Mouse (Mus musculus) limb, embryonic 14.5 days (tissue): ENCODE results near the gene Eme1. TPM values are rescaled to one million over a fixed set of nuclear protein-coding genes. Genes with fewer than 3 reads are reported as not detected.

Source experiments
- ATAC-seq: fragments of 200-750 bp; cut with Nextera tagmentation; 2 replicates; pipeline ENCODE4 v1.8.0; 2017; ENCODE audit warnings: low read depth, moderate number of reproducible peaks, moderate TSS enrichment; ENCODE audit not compliant: low FRiP score
- DNase-seq: peaks from one replicate; pipeline ENCODE4 v3.0.0-alpha.2; 2015; ENCODE audit warnings: low spot score
- H3K27ac ChIP-seq: fragments of 300-500 bp; sonication (generic); replicated peaks from 2 replicates; pipeline ENCODE4 v1.5.1; 2014; ENCODE audit warnings: low read depth, mild to moderate bottlenecking, low read length, moderate library complexity, mixed read lengths
- H3K27me3 ChIP-seq: fragments of 300-500 bp; sonication (generic); 2 replicates; pipeline ENCODE4 v1.6.1; 2014; ENCODE audit warnings: low read length, mixed read lengths; ENCODE audit not compliant: control insufficient read depth, insufficient read depth
- H3K36me3 ChIP-seq: fragments of 300-500 bp; sonication (generic); 2 replicates; pipeline ENCODE4 v1.6.1; 2014; ENCODE audit warnings: mild to moderate bottlenecking, low read length, moderate library complexity, mixed read lengths; ENCODE audit not compliant: control insufficient read depth, insufficient read depth
- H3K4me1 ChIP-seq: fragments of 300-500 bp; sonication (generic); 2 replicates; pipeline ENCODE4 v1.6.1; 2014; ENCODE audit warnings: antibody characterized with exemption, low read length, mixed read lengths; ENCODE audit not compliant: control insufficient read depth, insufficient read depth
- H3K4me2 ChIP-seq: fragments of 300-500 bp; sonication (generic); replicated peaks from 2 replicates; pipeline ENCODE4 v1.6.1; 2014; ENCODE audit warnings: low read depth, mild to moderate bottlenecking, low read length, moderate library complexity; ENCODE audit not compliant: severe bottlenecking
- H3K4me3 ChIP-seq: fragments of 300-500 bp; sonication (generic); replicated peaks from 2 replicates; pipeline ENCODE4 v1.5.1; 2014; ENCODE audit warnings: low read length
- H3K9ac ChIP-seq: fragments of 300-500 bp; sonication (generic); 2 replicates; pipeline ENCODE4 v1.6.1; 2014; ENCODE audit warnings: mild to moderate bottlenecking, low read depth, low read length, moderate library complexity; ENCODE audit not compliant: severe bottlenecking
- H3K9me3 ChIP-seq: fragments of 300-500 bp; sonication (generic); 2 replicates; pipeline ENCODE4 v1.6.1; 2016; ENCODE audit warnings: low read length; ENCODE audit not compliant: control insufficient read depth
- POLR2A ChIP-seq: fragments of 200-500 bp; IDR thresholded peaks from 2 replicates; pipeline ENCODE4 v1.8.0; 2012; ENCODE audit warnings: inconsistent platforms, mild to moderate bottlenecking, moderate library complexity, borderline replicate concordance; ENCODE audit not compliant: insufficient read depth, insufficient read length; ENCODE audit errors: extremely low read depth
- WGBS: fragments of 180-500 bp; shearing (Covaris S2); extraction: QIAGEN DNeasy Blood & Tissue Kit; methylation state at CpG from one replicate; pipeline ENCODE4 v1.1.7; 2014; 5-methylcytosine and 5-hydroxymethylcytosine counted together
- polyA plus RNA-seq, 2 experiments: library from polyadenylated mRNA; depleted of rRNA in 1 of 2; stranded (reverse) in 1 of 2; unstranded in 1 of 2; fragments of >200 nt; fragmentation: Nextera tagmentation in 1 of 2; extraction: Ambion mirVana in 1 of 2; gene quantifications; 2 replicates each; pipeline versions ENCODE4 v1.2.1 to v1.2.3; 2012 to 2014

The Eme1 gene
- polyA plus RNA-seq, 2 experiments, result 16.5 to 19.5 TPM

- H3K27ac ChIP-seq, result no peak overlapping the region
- no peak overlapping the region for H3K4me2 ChIP-seq
- no peaks in the 10 kb centered on the region for H3K27me3 ChIP-seq
- peaks cover 16% of the 10 kb centered on the region for H3K4me1 ChIP-seq
- no peak overlapping the region for H3K4me3 ChIP-seq
- H3K36me3 ChIP-seq, result no peaks in the 10 kb centered on the region
- H3K9ac ChIP-seq, result no peak overlapping the region
- no peaks in the 10 kb centered on the region for H3K9me3 ChIP-seq
- no peak for TF ChIP-seq POLR2A
- DNase-seq (no peak), ATAC-seq (no peak)
These were observed 26.9 kb upstream of the Eme1 start for GRCm38 (mm10) chr11:94680639-94681038.

DNA sequence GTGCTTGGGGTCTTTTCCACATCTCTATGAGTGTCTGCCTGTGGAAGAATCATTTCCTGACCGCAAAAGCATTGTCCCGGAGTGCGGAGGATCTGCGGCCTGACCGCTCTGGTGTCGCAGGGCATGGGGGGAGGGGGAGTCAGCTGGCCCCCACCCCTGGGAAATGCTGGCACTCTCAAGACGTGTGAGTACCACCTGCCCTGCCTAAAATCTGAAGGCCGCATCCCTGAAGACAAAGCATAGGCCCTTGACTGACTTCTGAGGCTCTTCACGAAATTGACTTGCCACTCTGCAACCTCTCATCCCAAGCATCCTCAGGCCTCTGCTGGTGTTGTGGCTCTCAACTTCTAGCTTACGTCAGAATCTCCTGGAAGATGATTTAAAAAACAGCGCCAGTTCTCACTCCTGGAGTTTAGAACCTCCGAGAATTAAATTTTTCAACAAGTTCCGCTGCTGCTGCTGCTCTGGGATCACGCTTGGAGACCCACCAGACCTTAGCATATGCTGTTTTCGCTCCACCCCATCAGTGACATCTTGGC lies 23.9 kb upstream of the Eme1 start:
- Histone ChIP-seq H3K4me1 (peaks cover 24% of the 10 kb centered on the region), H3K27me3 (no peaks in the 10 kb centered on the region), H3K4me3 (peak overlapping the region; percentile 96), H3K4me2 (peak overlapping the region; percentile 74), H3K27ac (peak overlapping the region; percentile 52), H3K9me3 (no peaks in the 10 kb centered on the region), H3K36me3 (no peaks in the 10 kb centered on the region; the same call in 1 of the 2 replicates), H3K9ac (peak overlapping the region; percentile 97; the same call in 1 of the 2 replicates)
- no peak for TF ChIP-seq POLR2A
- no peak for DNase-seq
- 26% methylated on average over 15 of the region's 15 CpGs for WGBS
- 0 out of 2 replicates have a peak, but pooled peaks have one; percentile 19 for ATAC-seq

DNA sequence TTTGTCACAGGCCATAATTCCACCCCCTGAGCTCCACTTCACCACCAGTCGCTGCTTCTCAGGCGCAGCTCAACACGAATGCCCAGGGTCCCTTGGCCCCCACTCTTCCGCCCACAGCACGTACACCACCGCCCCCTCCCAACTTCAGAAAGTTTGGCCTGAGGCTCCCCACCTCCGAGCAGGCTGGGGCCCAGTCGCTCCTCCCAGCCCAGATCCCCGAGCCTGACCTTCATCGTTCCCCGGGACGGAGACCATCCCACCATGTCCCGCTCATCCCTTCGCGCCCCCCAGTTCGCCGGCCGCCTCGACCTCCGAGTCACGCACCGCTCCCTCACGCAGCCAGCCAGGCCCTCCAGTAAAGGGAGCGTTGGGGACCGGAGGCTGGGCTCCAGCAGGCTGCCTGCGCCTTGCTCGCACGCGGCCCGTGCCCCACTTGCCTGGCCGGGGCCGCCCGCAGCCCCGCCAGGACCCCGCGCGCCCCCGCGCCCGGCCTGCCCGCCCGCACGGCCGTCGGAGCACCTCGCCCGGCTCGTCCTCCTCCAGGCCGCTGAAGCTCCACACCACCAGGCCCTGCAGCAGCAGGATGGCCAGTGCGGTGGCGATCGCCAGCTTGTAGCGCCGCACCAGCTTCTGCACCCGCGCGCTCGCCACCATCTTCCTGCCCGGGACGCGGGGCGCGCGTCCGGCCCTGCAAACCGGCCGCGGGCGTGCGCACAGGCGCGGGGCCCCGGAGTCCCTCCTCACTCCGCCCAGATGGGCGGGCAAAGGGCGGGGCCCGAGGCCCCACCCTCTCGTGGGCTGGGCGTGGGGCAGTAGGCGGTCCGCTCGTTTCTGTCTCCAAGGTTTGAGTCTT lies 23.2 kb upstream of the Eme1 start, which contains the start of gene Xylt2:
Gene Xylt2, minus strand, starts transcription at position 762 of the 853 bp plus-strand sequence.
- H3K4me2 ChIP-seq, result peak within 1 kb of the TSS; percentile 74
- peak within 1 kb of the TSS; percentile 91 for H3K27ac ChIP-seq
- H3K27me3 ChIP-seq, result no peaks in the 10 kb centered on the region
- H3K36me3 ChIP-seq, result no peaks in the 10 kb centered on the region; the same call in 1 of the 2 replicates
- peaks cover 24% of the 10 kb centered on the region for H3K4me1 ChIP-seq
- H3K9ac ChIP-seq, result peak within 1 kb of the TSS; percentile 97
- no peaks in the 10 kb centered on the region for H3K9me3 ChIP-seq
- DNase-seq, result peak; percentile 90
- TF ChIP-seq POLR2A, result peak; percentile 92
- peak; percentile 96 for ATAC-seq
- under 1% methylated on average over 79 of the region's 82 CpGs for WGBS
- peak within 1 kb of the TSS; percentile 96 for H3K4me3 ChIP-seq

GRCm38 (mm10) chr11:94676308-94676707 lies 22.5 kb upstream of the Eme1 start:
- Histone ChIP-seq H3K36me3 (no peaks in the 10 kb centered on the region; the same call in 1 of the 2 replicates), H3K4me2 (peak overlapping the region; percentile 74), H3K27ac (no peak overlapping the region), H3K27me3 (no peaks in the 10 kb centered on the region), H3K9ac (peak overlapping the region; percentile 97), H3K4me3 (peak overlapping the region; percentile 96), H3K9me3 (no peaks in the 10 kb centered on the region), H3K4me1 (peaks cover 24% of the 10 kb centered on the region)
- 32% methylated on average over 4 of the region's 4 CpGs for WGBS
- DNase-seq (no peak), ATAC-seq (no peak)
- no peak for TF ChIP-seq POLR2A

- Histone ChIP-seq H3K4me1 (peaks cover 24% of the 10 kb centered on the region), H3K27ac (no peak overlapping the region), H3K4me2 (peak overlapping the region; percentile 74), H3K4me3 (no peak overlapping the region; the same call in 1 of the 2 replicates), H3K27me3 (no peaks in the 10 kb centered on the region), H3K9me3 (no peaks in the 10 kb centered on the region), H3K9ac (peak overlapping the region; percentile 97; the same call in 1 of the 2 replicates), H3K36me3 (peaks cover 3% of the 10 kb centered on the region)
- 73% methylated on average over 5 of the region's 5 CpGs for WGBS
- DNase-seq (no peak), ATAC-seq (no peak)
- TF ChIP-seq POLR2A, result no peak
These were observed 21.7 kb upstream of the Eme1 start for GRCm38 (mm10) chr11:94675446-94675845.
